In genomic region chr14:79506207-79506606, GRCm38 (mm10) we compare ENCODE assay signal across 19 mouse cellular contexts. TPM values are rescaled to one million over a fixed set of nuclear protein-coding genes. Genes with fewer than 3 reads are reported as not detected.
A peak's percentile ranks its signal among the peaks of the same experiment; 100 is the strongest.
DNase-seq lines count a peak whose midpoint lies in the region; ATAC-seq and TF ChIP-seq lines count a peak whose summit lies in the region.
"Had no signal": no experiment of that assay in that cellular context is flagged by ENCODE, and none has a peak within 500 bp of the region (broad histone marks: within the 10 kb centered on the region; RNA-seq: fewer than 3 reads in every experiment).

No protein-coding gene starts in this region.

- H3K36me3 ChIP-seq in heart, adult 2 months (ENCODE audit: control insufficient read depth, insufficient read depth, low read length) = peaks cover 21% of the 10 kb centered on the region
- peaks cover 7% of the 10 kb centered on the region for H3K36me3 ChIP-seq in liver, embryonic 12.5 days
- no peaks in the 10 kb centered on the region for H3K36me3 ChIP-seq in stomach, embryonic 14.5 days (ENCODE audit: control insufficient read depth, insufficient read depth, low read length)
- H3K36me3 ChIP-seq in forebrain, embryonic 15.5 days = no peaks in the 10 kb centered on the region
- H3K36me3 ChIP-seq: embryonic facial prominence, embryonic 12.5 days; forebrain, embryonic 10.5 days had no signal

- peak overlapping the region; percentile 59 for H3K4me2 ChIP-seq in liver, embryonic 12.5 days
- H3K4me2 ChIP-seq in stomach, embryonic 14.5 days (replicated peaks; ENCODE audit: low read depth, low read length) = no peak overlapping the region
- no peak overlapping the region for H3K4me2 ChIP-seq in forebrain, embryonic 15.5 days (replicated peaks)
- H3K4me2 ChIP-seq: embryonic facial prominence, embryonic 12.5 days; hindbrain, embryonic 14.5 days; limb, embryonic 13.5 days had no signal

- no peaks in the 10 kb centered on the region for H3K9me3 ChIP-seq in liver, embryonic 12.5 days (replicated peaks)
- no peaks in the 10 kb centered on the region; the same call in 1 of the 2 replicates for H3K9me3 ChIP-seq in stomach, embryonic 14.5 days (ENCODE audit: control insufficient read depth, low read depth, low read length)
- no peaks in the 10 kb centered on the region for H3K9me3 ChIP-seq in forebrain, embryonic 15.5 days
- H3K9me3 ChIP-seq: embryonic facial prominence, embryonic 12.5 days; forebrain, embryonic 10.5 days; limb, embryonic 13.5 days had no signal

- DNase-seq in heart, adult 2 months = no peak
- DNase-seq in heart, postnatal 36 days = no peak
- DNase-seq in embryo, embryonic 10 days (ENCODE audit: low spot score) = no peak
- no peak for DNase-seq in T-cell, adult 2 months (ENCODE audit: low spot score)
- DNase-seq: adrenal gland, postnatal 10 days; cerebellum, adult 18-20 months; gastrocnemius, postnatal 25 days; kidney, adult 18-20 months; kidney, postnatal 36 days; layer of hippocampus, adult 9-11 months; midbrain, embryonic 14.5 days had no signal

- no peak for TF ChIP-seq POLR2A in heart, adult 2 months (IDR thresholded peaks at IDR 0.05; ENCODE audit: insufficient read depth, low read depth, low read length)

- H3K9ac ChIP-seq in heart, adult 2 months (ENCODE audit: low read depth, low read length) = no peak overlapping the region
- H3K9ac ChIP-seq in liver, embryonic 12.5 days = peak overlapping the region; percentile 44; the same call in 1 of the 2 replicates
- no peak overlapping the region for H3K9ac ChIP-seq in stomach, embryonic 14.5 days (replicated peaks; ENCODE audit: low read depth, low read length)
- H3K9ac ChIP-seq in forebrain, embryonic 15.5 days (replicated peaks) = no peak overlapping the region
- H3K9ac ChIP-seq: embryonic facial prominence, embryonic 12.5 days; hindbrain, embryonic 14.5 days; limb, embryonic 13.5 days had no signal

- H3K27me3 ChIP-seq in heart, adult 2 months (ENCODE audit: control insufficient read depth, insufficient read depth, low read length) = no peaks in the 10 kb centered on the region
- H3K27me3 ChIP-seq in liver, embryonic 12.5 days (replicated peaks) = no peaks in the 10 kb centered on the region
- no peaks in the 10 kb centered on the region for H3K27me3 ChIP-seq in stomach, embryonic 14.5 days (ENCODE audit: control insufficient read depth, insufficient read depth, low read length)
- H3K27me3 ChIP-seq in forebrain, embryonic 15.5 days = no peaks in the 10 kb centered on the region
- H3K27me3 ChIP-seq: embryonic facial prominence, embryonic 12.5 days; limb, embryonic 13.5 days had no signal

- TF ChIP-seq EP300 in heart, adult 2 months (IDR thresholded peaks at IDR 0.05; ENCODE audit: insufficient read depth, low read depth, low read length) = no peak

- peaks cover 17% of the 10 kb centered on the region for H3K4me1 ChIP-seq in heart, adult 2 months (ENCODE audit: control insufficient read depth, insufficient read depth, low read length)
- H3K4me1 ChIP-seq in liver, embryonic 12.5 days = peaks cover 92% of the 10 kb centered on the region
- 0 out of 2 replicates have a peak, but pooled peaks cover 4% of the 10 kb centered on the region for H3K4me1 ChIP-seq in stomach, embryonic 14.5 days (ENCODE audit: control insufficient read depth, insufficient read depth, low read length)
- no peaks in the 10 kb centered on the region for H3K4me1 ChIP-seq in forebrain, embryonic 15.5 days
- H3K4me1 ChIP-seq: embryonic facial prominence, embryonic 12.5 days had no signal

- TF ChIP-seq CTCF in heart, adult 2 months (IDR thresholded peaks at IDR 0.05) = no peak

- ATAC-seq in erythroblast, adult 5-6 weeks (replicated peaks; ENCODE audit: low FRiP score, poor library complexity, severe bottlenecking) = peak; percentile 85
- peak; percentile 99 for ATAC-seq in liver, embryonic 12.5 days
- ATAC-seq in stomach, embryonic 14.5 days (ENCODE audit: insufficient number of reproducible peaks, insufficient read depth, low FRiP score, low read depth) = peak; percentile 79; the same call in 1 of the 2 replicates
- ATAC-seq in forebrain, embryonic 15.5 days (replicated peaks) = no peak

- intact Hi-C loops in heart, adult 2 months (cut with DNase I) = no loop called here
- intact Hi-C loops in heart, postnatal 36 days (cut with DNase I) = no loop called here

- 69% methylated on average over 9 of the region's 9 CpGs for WGBS in heart, adult 2 months
- 20% methylated on average over 9 of the region's 9 CpGs for WGBS in liver, embryonic 12.5 days (ENCODE audit: insufficient replicate concordance)
- WGBS in stomach, embryonic 14.5 days = 74% methylated on average over 9 of the region's 9 CpGs
- WGBS in forebrain, embryonic 15.5 days = 77% methylated on average over 9 of the region's 9 CpGs

- H3K4me3 ChIP-seq in heart, adult 2 months = no peak overlapping the region
- peak overlapping the region; percentile 29 for H3K4me3 ChIP-seq in liver, embryonic 12.5 days
- H3K4me3 ChIP-seq in stomach, embryonic 14.5 days (ENCODE audit: low read depth, low read length) = no peak overlapping the region
- no peak overlapping the region for H3K4me3 ChIP-seq in forebrain, embryonic 15.5 days
- H3K4me3 ChIP-seq: embryonic facial prominence, embryonic 12.5 days; forebrain, embryonic 10.5 days; limb, embryonic 13.5 days had no signal

- peaks cover 6% of the 10 kb centered on the region; the same call in 1 of the 2 replicates for H3K79me2 ChIP-seq in heart, adult 2 months (replicated peaks; ENCODE audit: control insufficient read depth, insufficient read depth, low read length)

- peak overlapping the region; percentile 9; the same call in 1 of the 2 replicates for H3K27ac ChIP-seq in heart, adult 2 months
- H3K27ac ChIP-seq in liver, embryonic 12.5 days = peak overlapping the region; percentile 88
- no peak overlapping the region for H3K27ac ChIP-seq in stomach, embryonic 14.5 days (ENCODE audit: low read length)
- H3K27ac ChIP-seq in forebrain, embryonic 15.5 days (replicated peaks) = no peak overlapping the region
- H3K27ac ChIP-seq: embryonic facial prominence, embryonic 12.5 days; forebrain, embryonic 10.5 days; hindbrain, embryonic 14.5 days; limb, embryonic 13.5 days had no signal

RNA-seq across cellular contexts. Expression of gene Wbp4, which starts 24.9 kb away (rescaled TPM):
- total RNA-seq in heart, adult 2 months (2021) = 10 to 100 TPM; 22.0 to 22.7 TPM
- 3.7 and 7.0 TPM in 2 replicates for polyA plus RNA-seq in heart, adult 2 months (2012; rRNA removed)
- total RNA-seq in heart, postnatal 36 days (2021) = 10 to 100 TPM; 20.7 to 22.0 TPM
- 12.1 and 13.0 TPM in 2 replicates for total RNA-seq in erythroblast, adult 5-6 weeks (2015; ENCODE audit: low replicate concordance)
- total RNA-seq in erythroblast, adult 5-6 weeks (2017; ENCODE audit: low replicate concordance) = 30.7 and 45.6 TPM in 2 replicates
- 22.4 and 23.5 TPM in 2 replicates for polyA plus RNA-seq in liver, embryonic 12.5 days (2016; fragmentation: Nextera tagmentation; extraction: Ambion mirVana)
- polyA plus RNA-seq in stomach, embryonic 14.5 days (2014; fragmentation: Nextera tagmentation; extraction: Ambion mirVana) = 43.6 and 50.3 TPM in 2 replicates
- 43.4 and 46.8 TPM in 2 replicates for polyA plus RNA-seq in forebrain, embryonic 15.5 days (2015; fragmentation: Nextera tagmentation; extraction: Ambion mirVana)

RNA-seq across cellular contexts. Expression of gene Elf1, which starts 25.2 kb away (rescaled TPM):
- total RNA-seq in heart, adult 2 months (2021) = 10 to 100 TPM; 13.3 to 13.7 TPM
- 6.6 and 11.3 TPM in 2 replicates for polyA plus RNA-seq in heart, adult 2 months (2012; rRNA removed)
- 10 to 100 TPM; 13.8 to 17.4 TPM for total RNA-seq in heart, postnatal 36 days (2021)
- 38.8 and 45.6 TPM in 2 replicates for total RNA-seq in erythroblast, adult 5-6 weeks (2015; ENCODE audit: low replicate concordance)
- 83.8 and 92.9 TPM in 2 replicates for total RNA-seq in erythroblast, adult 5-6 weeks (2017; ENCODE audit: low replicate concordance)
- 18.9 and 21.2 TPM in 2 replicates for polyA plus RNA-seq in liver, embryonic 12.5 days (2016; fragmentation: Nextera tagmentation; extraction: Ambion mirVana)
- 25.8 and 27.6 TPM in 2 replicates for polyA plus RNA-seq in stomach, embryonic 14.5 days (2014; fragmentation: Nextera tagmentation; extraction: Ambion mirVana)
- 3.3 and 3.7 TPM in 2 replicates for polyA plus RNA-seq in forebrain, embryonic 15.5 days (2015; fragmentation: Nextera tagmentation; extraction: Ambion mirVana)

RNA-seq across cellular contexts. Expression of gene Kbtbd6, which starts 54.6 kb away (rescaled TPM):
- under 1 TPM; 0.10 to 0.14 TPM for total RNA-seq in heart, adult 2 months (2021)
- polyA plus RNA-seq in heart, adult 2 months (2012; rRNA removed) = 0.08 and 0.20 TPM in 2 replicates
- total RNA-seq in heart, postnatal 36 days (2021) = under 1 TPM; 0.16 to 0.17 TPM
- total RNA-seq in erythroblast, adult 5-6 weeks (2015; ENCODE audit: low replicate concordance) = 0.96 and 2.1 TPM in 2 replicates
- total RNA-seq in erythroblast, adult 5-6 weeks (2017; ENCODE audit: low replicate concordance) = 2.6 and 3.6 TPM in 2 replicates
- 3.9 TPM in 2 replicates for polyA plus RNA-seq in liver, embryonic 12.5 days (2016; fragmentation: Nextera tagmentation; extraction: Ambion mirVana)
- 2.8 and 3.0 TPM in 2 replicates for polyA plus RNA-seq in stomach, embryonic 14.5 days (2014; fragmentation: Nextera tagmentation; extraction: Ambion mirVana)
- polyA plus RNA-seq in forebrain, embryonic 15.5 days (2015; fragmentation: Nextera tagmentation; extraction: Ambion mirVana) = 3.0 and 4.0 TPM in 2 replicates
- total RNA-seq: gastrocnemius, postnatal 25 days had no signal

Comparison
In these comparisons a context has a peak if more than half of its experiments do, and no peak if none do; other contexts are left out.
1. H3K27ac ChIP-seq: peak in heart, adult 2 months (single experiment) and liver, embryonic 12.5 days (single experiment); none in stomach, embryonic 14.5 days (single experiment) and forebrain, embryonic 15.5 days (single experiment).